Mouse (Mus musculus) hindbrain, embryonic 13.5 days (tissue): Measurements from ENCODE around the gene Midn. TPM values are rescaled to one million over a fixed set of nuclear protein-coding genes. Genes with fewer than 3 reads are reported as not detected.
A peak's percentile ranks its signal among the peaks of the same experiment; 100 is the strongest.

Experiments
- ATAC-seq: fragments of 200-750 bp; cut with Nextera tagmentation; 2 replicates; pipeline ENCODE4 v1.8.0; 2017; ENCODE audit warnings: moderate TSS enrichment; ENCODE audit not compliant: low FRiP score
- H3K27ac ChIP-seq: fragments of 300-500 bp; sonication (generic); 2 replicates; pipeline ENCODE4 v1.5.1; 2015; ENCODE audit warnings: inconsistent platforms, mild to moderate bottlenecking, moderate library complexity
- H3K27me3 ChIP-seq: fragments of 300-500 bp; sonication (generic); 2 replicates; pipeline ENCODE4 v1.6.1; 2015; ENCODE audit warnings: mild to moderate bottlenecking, inconsistent platforms
- H3K36me3 ChIP-seq: fragments of 300-500 bp; sonication (generic); 2 replicates; pipeline ENCODE4 v1.6.1; 2015; ENCODE audit warnings: mild to moderate bottlenecking, inconsistent platforms
- H3K4me1 ChIP-seq: fragments of 300-500 bp; sonication (generic); replicated peaks from 2 replicates; pipeline ENCODE4 v1.6.1; 2015; ENCODE audit warnings: inconsistent platforms
- H3K4me2 ChIP-seq: fragments of 300-500 bp; sonication (generic); 2 replicates; pipeline ENCODE4 v1.6.1; 2015; ENCODE audit warnings: inconsistent platforms, mild to moderate bottlenecking, moderate library complexity
- H3K4me3 ChIP-seq: fragments of 300-500 bp; sonication (generic); 2 replicates; pipeline ENCODE4 v1.5.1; 2015; ENCODE audit warnings: mild to moderate bottlenecking, inconsistent platforms
- H3K9ac ChIP-seq: fragments of 300-500 bp; sonication (generic); 2 replicates; pipeline ENCODE4 v1.6.1; 2015; ENCODE audit warnings: mild to moderate bottlenecking, inconsistent platforms
- H3K9me3 ChIP-seq: fragments of 300-500 bp; sonication (generic); 2 replicates; pipeline ENCODE4 v1.6.1; 2016; ENCODE audit warnings: inconsistent platforms
- WGBS: fragments of 180-500 bp; shearing (Covaris S2); methylation state at CpG from one replicate; pipeline ENCODE4 v1.1.7; 2015; 5-methylcytosine and 5-hydroxymethylcytosine counted together
- polyA plus RNA-seq: library from polyadenylated mRNA; unstranded; fragments of >200 nt; fragmentation: Nextera tagmentation; extraction: Ambion mirVana; gene quantifications from 2 replicates; pipeline ENCODE4 v1.2.1, GENCODE M21; 2015

Midn gene
- polyA plus RNA-seq, 1 experiment from 2014 or later = 32.4 TPM

GRCm38 (mm10) chr10:80171760-80172526 is 23.9 kb downstream of the Midn start:
- Histone ChIP-seq H3K27me3 (no peaks in the 10 kb centered on the region), H3K4me1 (peaks cover 64% of the 10 kb centered on the region), H3K9me3 (no peaks in the 10 kb centered on the region), H3K4me3 (peak overlapping the region; percentile 47; the same call in 1 of the 2 replicates), H3K36me3 (peaks cover 33% of the 10 kb centered on the region), H3K9ac (peak overlapping the region; percentile 71), H3K27ac (peak overlapping the region; percentile 93), H3K4me2 (peak overlapping the region; percentile 61)
- no peak for ATAC-seq
- WGBS = 80% methylated on average over 45 of the region's 45 CpGs

DNA sequence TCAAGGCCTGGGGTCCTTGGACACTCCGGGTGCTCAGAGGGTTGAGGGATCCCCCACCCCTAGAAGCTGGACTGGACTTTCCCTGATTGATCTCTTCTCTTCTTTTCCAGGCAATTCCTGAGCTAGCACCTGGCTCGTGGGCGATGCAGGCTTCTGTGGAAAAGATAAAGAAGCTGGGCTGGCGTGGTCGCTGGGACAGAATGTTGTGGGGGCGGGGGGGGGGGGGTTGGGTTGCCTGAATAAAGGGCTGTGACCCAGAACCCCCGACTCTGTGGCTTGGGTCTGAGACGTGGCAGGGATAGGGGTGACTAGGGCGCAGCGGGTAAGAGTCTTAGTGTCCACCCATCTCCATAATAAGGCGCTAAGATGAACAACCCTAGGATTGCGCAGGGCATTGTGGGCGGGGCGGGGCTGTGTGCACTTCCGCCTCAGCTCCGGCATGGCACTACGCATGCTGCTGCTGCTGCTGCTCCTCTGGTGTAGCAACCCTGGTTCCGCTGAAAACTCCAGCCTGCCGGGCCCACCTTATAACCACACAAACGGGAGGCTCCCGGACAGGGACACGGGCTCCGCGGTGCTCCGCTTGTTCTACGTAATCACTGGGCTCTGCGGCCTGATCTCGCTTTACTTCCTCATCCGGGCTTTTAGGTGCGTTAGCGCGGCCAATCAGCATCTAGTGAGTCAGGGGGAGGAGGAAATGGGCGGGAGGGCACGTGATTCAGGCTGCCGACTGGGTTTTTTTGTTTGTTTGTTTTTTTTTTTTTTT is 24.6 kb downstream of the Midn start, which contains the start of gene 1600002K03Rik:
TSS of gene 1600002K03Rik (plus strand) at position 418 of the 766 bp plus-strand sequence.
- peak; percentile 75 for ATAC-seq
- Histone ChIP-seq H3K9me3 (no peaks in the 10 kb centered on the region), H3K4me1 (peaks cover 62% of the 10 kb centered on the region), H3K4me2 (peak within 1 kb of the TSS; percentile 61), H3K27me3 (no peaks in the 10 kb centered on the region), H3K27ac (peak within 1 kb of the TSS; percentile 93), H3K4me3 (peak within 1 kb of the TSS; percentile 47), H3K9ac (peak within 1 kb of the TSS; percentile 71), H3K36me3 (peaks cover 33% of the 10 kb centered on the region)
- 7% methylated on average over 35 of the region's 35 CpGs for WGBS

DNA sequence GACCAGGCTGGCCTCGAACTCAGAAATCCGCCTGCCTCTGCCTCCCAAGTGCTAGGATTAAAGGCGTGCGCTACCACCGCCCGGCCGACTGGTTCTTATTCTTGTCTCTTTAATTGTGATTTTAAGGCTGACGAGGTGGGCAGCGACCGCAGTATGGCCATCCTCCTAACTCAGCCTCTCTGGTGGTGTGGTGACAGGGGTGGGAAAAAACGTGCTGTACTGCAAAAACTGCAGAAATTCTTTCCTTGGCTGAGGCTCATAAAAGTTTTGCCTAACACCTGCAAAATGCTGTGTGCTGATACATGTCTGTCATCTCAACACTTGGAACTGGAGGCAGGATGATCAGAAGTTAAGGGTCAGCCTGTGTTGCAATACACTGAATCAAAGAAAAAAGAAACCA is 25.3 kb downstream of the Midn start:
- Histone ChIP-seq H3K4me3 (peak overlapping the region; percentile 47), H3K9me3 (no peaks in the 10 kb centered on the region), H3K4me1 (peaks cover 64% of the 10 kb centered on the region), H3K27ac (peak overlapping the region; percentile 93), H3K27me3 (no peaks in the 10 kb centered on the region), H3K4me2 (peak overlapping the region; percentile 61), H3K9ac (peak overlapping the region; percentile 68), H3K36me3 (peaks cover 33% of the 10 kb centered on the region)
- ATAC-seq = no peak
- WGBS = 15% methylated on average over 11 of the region's 11 CpGs

DNA sequence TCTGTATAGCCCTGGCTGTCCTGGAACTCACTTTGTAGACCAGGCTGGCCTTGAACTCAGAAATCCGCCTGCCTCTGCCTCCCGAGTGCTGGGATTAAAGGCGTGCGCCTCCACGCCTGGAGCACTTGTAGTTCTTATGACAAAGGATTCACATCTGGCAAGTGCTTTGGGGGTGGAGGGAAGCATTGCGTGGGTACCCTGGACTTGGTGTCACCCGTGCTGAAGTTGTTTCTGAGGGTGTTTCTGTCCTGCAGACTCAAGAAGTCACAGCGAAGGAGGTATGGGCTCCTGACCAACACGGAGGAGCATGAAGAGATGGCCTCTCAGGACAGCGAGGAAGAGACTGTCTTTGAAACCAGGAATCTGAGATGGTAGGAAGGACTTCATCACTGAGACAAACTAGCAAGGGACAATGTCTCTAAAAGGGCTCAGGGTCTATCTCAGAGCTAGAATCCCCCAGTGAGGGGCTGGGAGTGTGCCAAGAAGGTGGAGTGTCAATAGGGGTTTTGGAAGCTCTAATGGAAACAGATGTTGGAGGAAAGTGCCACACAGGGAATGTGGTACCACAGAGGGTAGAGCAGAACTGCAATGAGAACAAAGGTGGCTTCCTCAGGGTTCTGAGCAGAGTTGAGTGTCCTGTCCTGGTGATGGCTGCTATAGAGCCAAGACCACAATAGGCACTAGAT is 26.0 kb downstream of the Midn start:
- H3K36me3 ChIP-seq = peaks cover 33% of the 10 kb centered on the region
- no peak overlapping the region for H3K4me3 ChIP-seq
- WGBS = 88% methylated on average over 10 of the region's 10 CpGs
- H3K4me1 ChIP-seq = peaks cover 60% of the 10 kb centered on the region
- no peaks in the 10 kb centered on the region for H3K27me3 ChIP-seq
- no peak overlapping the region for H3K4me2 ChIP-seq
- H3K9me3 ChIP-seq = no peaks in the 10 kb centered on the region
- ATAC-seq = no peak
- 0 out of 2 replicates have a peak overlapping the region, but pooled peaks have one; percentile 5 for H3K27ac ChIP-seq
- peak overlapping the region; percentile 43; the same call in 1 of the 2 replicates for H3K9ac ChIP-seq

DNA sequence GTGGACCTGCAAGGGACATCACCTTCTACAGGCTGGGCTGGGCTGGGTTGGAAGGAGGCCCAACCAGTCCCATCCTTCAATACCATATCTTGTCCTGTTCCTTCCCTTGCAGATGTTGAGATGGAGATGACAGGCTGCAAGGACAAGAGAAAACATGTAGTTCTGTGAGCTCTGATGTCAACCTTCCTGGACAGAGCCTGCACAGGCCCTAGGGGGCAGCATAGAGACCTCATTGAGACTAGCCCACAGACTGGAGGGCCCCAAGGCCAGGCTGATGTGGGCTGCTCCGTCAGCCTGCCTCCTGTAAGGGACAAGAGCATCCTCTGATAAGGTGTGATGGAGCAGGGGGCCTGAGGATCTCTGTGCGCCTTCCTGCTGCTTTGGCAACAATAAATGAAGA is 26.6 kb downstream of the Midn start:
- H3K27ac ChIP-seq = 0 out of 2 replicates have a peak overlapping the region, but pooled peaks have one; percentile 5
- peaks cover 55% of the 10 kb centered on the region for H3K4me1 ChIP-seq
- no peak for ATAC-seq
- H3K9ac ChIP-seq = peak overlapping the region; percentile 43; the same call in 1 of the 2 replicates
- 49% methylated on average over 2 of the region's 2 CpGs for WGBS
- no peak overlapping the region for H3K4me2 ChIP-seq
- no peaks in the 10 kb centered on the region for H3K27me3 ChIP-seq
- no peak overlapping the region for H3K4me3 ChIP-seq
- H3K36me3 ChIP-seq = peaks cover 32% of the 10 kb centered on the region
- no peaks in the 10 kb centered on the region for H3K9me3 ChIP-seq

DNA sequence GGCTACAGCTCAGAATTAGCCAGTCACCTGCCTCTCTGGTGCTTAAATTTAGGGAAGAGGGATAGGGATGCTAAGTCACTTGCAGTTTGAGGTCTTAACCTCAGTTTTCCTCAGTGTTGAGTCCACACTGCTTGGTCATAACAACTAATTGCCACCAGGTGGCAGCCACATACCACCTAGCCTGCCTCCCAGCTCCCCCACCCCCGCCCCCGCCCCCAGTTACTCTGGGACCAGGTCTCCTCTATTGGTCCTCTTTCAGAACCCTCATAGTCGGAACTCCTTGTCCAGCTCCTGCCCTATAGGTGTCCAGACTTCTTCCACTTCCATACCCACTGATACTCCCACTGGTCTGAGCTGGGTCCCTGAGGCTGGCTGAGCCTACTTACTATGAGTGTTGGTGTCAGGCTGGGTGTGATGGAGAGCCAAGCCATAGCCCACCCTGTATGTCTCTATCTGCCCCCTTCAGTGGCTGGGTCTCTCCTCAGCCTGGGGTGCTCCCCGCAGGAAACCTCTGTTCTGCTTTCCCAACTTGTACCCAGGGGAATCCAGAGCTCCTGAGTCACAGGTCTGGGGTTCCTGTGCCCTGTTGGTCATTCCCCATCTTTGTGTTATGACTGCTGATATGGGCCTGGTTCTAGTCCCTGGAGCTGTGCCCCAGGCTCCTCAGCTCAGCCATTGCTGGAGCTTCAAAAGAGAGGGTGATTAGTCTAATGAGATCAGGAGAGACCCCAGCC is 27.6 kb downstream of the Midn start:
- 24% methylated on average over 4 of the region's 4 CpGs for WGBS
- no peaks in the 10 kb centered on the region for H3K9me3 ChIP-seq
- no peaks in the 10 kb centered on the region for H3K27me3 ChIP-seq
- H3K4me1 ChIP-seq = peaks cover 55% of the 10 kb centered on the region
- H3K4me3 ChIP-seq = no peak overlapping the region
- ATAC-seq = no peak; the same call in 1 of the 2 replicates
- peak overlapping the region; percentile 4; the same call in 1 of the 2 replicates for H3K27ac ChIP-seq
- no peak overlapping the region for H3K4me2 ChIP-seq
- peaks cover 22% of the 10 kb centered on the region for H3K36me3 ChIP-seq
- peak overlapping the region; percentile 46 for H3K9ac ChIP-seq

GRCm38 (mm10) chr10:80176270-80176834 is 28.3 kb downstream of the Midn start:
- H3K9ac ChIP-seq = peak overlapping the region; percentile 46
- no peaks in the 10 kb centered on the region for H3K27me3 ChIP-seq
- no peak overlapping the region for H3K4me3 ChIP-seq
- H3K36me3 ChIP-seq = peaks cover 15% of the 10 kb centered on the region
- no peak for ATAC-seq
- H3K27ac ChIP-seq = peak overlapping the region; percentile 4; the same call in 1 of the 2 replicates
- H3K9me3 ChIP-seq = no peaks in the 10 kb centered on the region
- no peak overlapping the region for H3K4me2 ChIP-seq
- H3K4me1 ChIP-seq = peaks cover 57% of the 10 kb centered on the region
- 83% methylated on average over 5 of the region's 5 CpGs for WGBS

GRCm38 (mm10) chr10:80177441-80178279 is 29.6 kb downstream of the Midn start:
- no peak for ATAC-seq
- Histone ChIP-seq H3K27ac (no peak overlapping the region), H3K36me3 (peaks cover 12% of the 10 kb centered on the region), H3K9ac (peak overlapping the region; percentile 39; the same call in 1 of the 2 replicates), H3K9me3 (no peaks in the 10 kb centered on the region), H3K4me1 (peaks cover 57% of the 10 kb centered on the region), H3K4me3 (no peak overlapping the region), H3K4me2 (no peak overlapping the region), H3K27me3 (no peaks in the 10 kb centered on the region)
- WGBS = 47% methylated on average over 7 of the region's 7 CpGs

DNA sequence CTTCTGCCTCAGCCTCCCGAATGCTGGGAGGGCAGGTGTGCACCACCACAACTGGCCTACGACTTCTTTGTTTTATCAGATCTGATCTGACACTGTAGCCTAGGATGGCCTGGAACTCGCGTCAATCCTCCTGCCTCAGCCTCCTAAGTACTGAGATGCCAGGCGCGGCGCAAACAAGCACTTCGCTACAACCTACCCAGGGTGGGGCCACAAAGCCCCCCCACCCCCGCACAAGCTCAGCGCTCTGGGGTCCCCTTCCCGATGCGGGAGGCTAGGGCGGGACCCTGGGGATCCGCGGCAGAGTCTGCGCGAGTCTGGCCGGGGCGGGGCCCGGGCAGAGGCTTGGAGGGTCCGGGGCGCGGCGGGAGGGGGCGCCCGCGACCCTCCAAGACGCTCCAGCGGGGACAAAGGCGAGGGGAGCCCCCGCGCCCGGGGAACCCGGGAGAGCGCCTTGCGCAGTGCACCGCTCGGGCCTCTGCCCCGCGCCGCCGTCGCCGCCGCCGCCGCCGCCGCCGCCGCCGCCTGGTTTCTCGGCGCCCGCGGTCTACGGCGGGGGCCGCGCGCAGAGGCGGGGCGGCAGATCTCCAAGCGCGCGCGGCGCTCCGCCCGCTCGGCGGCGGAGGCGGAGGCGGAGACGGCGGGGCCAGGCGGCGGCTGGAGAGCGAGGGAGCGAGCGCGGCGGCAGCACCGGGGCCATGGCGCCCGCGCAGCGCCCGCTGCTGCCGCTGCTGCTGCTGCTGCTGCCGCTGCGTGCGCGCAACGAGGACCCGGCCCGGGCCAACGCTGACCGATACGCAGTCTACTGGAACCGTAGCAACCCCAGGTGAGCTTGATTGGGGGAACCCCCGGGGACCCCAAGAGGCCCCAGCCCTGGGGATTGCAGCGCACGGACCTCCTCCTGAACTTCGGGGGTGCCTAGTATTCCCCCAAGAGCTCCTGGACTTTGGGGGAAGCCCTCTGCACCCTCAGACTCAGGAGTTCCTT is 31.3 kb downstream of the Midn start, which contains the start of gene Efna2:
TSS of gene Efna2 (plus strand) at position 415 of the 984 bp plus-strand sequence.
- ATAC-seq = peak; percentile 49
- Histone ChIP-seq H3K36me3 (peaks cover 16% of the 10 kb centered on the region), H3K9me3 (no peaks in the 10 kb centered on the region), H3K27ac (peak within 1 kb of the TSS; percentile 84), H3K4me3 (peak within 1 kb of the TSS; percentile 82), H3K27me3 (no peaks in the 10 kb centered on the region; the same call in 1 of the 2 replicates), H3K4me1 (peaks cover 49% of the 10 kb centered on the region), H3K9ac (peak within 1 kb of the TSS; percentile 97), H3K4me2 (peak within 1 kb of the TSS; percentile 94)
- 2% methylated on average over 68 of the region's 106 CpGs for WGBS
